Mouse (Mus musculus) kidney, adult 2 months (tissue): ENCODE measurements around the gene Cd200r4.

ENCODE experiments used
- CTCF ChIP-seq: fragments of 200-500 bp; conservative IDR thresholded peaks from 2 replicates; pipeline ENCODE4 v1.5.1; 2011; ENCODE audit warnings: low read depth, mild to moderate bottlenecking, control low read depth, low read length, moderate library complexity, mixed read lengths; ENCODE audit not compliant: insufficient read depth, insufficient read length
- POLR2A ChIP-seq: fragments of 200-500 bp; IDR thresholded peaks from one replicate; pipeline ENCODE4 v1.6.1; 2011; ENCODE audit warnings: low read depth, low read length, control low read depth

DNA sequence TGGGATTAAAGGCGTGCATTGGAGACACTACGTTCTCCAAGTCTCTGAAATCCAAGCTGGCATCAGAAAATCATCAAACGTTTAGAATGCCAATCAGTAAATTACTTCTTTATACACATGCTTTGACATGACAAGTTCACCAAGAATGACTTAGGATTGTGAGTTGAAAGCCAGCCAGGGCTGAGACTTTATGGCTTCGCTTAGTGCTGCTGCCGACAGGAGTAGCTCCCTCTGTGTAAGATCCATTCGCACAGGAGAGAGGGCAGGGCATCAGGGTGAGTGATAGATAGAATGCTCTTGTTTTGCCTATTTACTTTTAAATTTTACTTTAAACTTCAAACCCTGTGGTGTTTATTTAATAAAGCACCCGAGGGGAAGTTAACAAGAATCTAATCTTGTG, 44.0 kb upstream of the Cd200r4 start:
- TF ChIP-seq CTCF (no peak), POLR2A (no peak)
